In genomic region chr6:136710408-136710807, GRCm38 (mm10) we compare ENCODE assay signal across 21 mouse cellular contexts. TPM values are rescaled to one million over a fixed set of nuclear protein-coding genes. Genes with fewer than 3 reads are reported as not detected.
A peak's percentile ranks its signal among the peaks of the same experiment; 100 is the strongest.
DNase-seq lines count a peak whose midpoint lies in the region; ATAC-seq lines count a peak whose summit lies in the region.
"Had no signal": no experiment of that assay in that cellular context is flagged by ENCODE, and none has a peak within 500 bp of the region (broad histone marks: within the 10 kb centered on the region; RNA-seq: fewer than 3 reads in every experiment).

No protein-coding gene starts in this region.

- DNase-seq in thymus, postnatal 14 days, result peak; percentile 13
- DNase-seq in thymus, postnatal 10 days (ENCODE audit: low spot score in 2 of 2), result no peak
- peak; percentile 26 for DNase-seq in A20 (ENCODE audit: low read depth, low spot score)
- DNase-seq in ES-CJ7 (ENCODE audit: low read depth, low spot score), result peak; percentile 60
- DNase-seq in R1 (ENCODE audit: low read depth, low spot score), result peak; percentile 64
- DNase-seq in gastrocnemius, postnatal 36 days, result no peak
- DNase-seq in layer of hippocampus, postnatal 25 days (ENCODE audit: extremely low spot score in 1 of 2, low spot score in 1 of 2), result no peak
- DNase-seq: adrenal gland, adult 8-10 months; adrenal gland, postnatal 14 days; adrenal gland, postnatal 36 days; cerebellum, adult 11 months; cerebellum, adult 2 months; cerebellum, adult 9-10 months; cerebellum, postnatal 10 days; cerebellum, postnatal 25 days; forebrain, postnatal 0 days had no signal

- ATAC-seq in cerebellum, adult (ENCODE audit: insufficient number of reproducible peaks, low FRiP score, low TSS enrichment), result no peak
- ATAC-seq: activated CD4-positive, CD25-positive, alpha-beta regulatory T cell, adult 4 months; forebrain, embryonic 13.5 days; forebrain, embryonic 15.5 days; forebrain, postnatal 0 days; Patski had no signal

- intact Hi-C loops in gastrocnemius, postnatal 36 days (cut with DNase I), result no loop called here

RNA-seq across cellular contexts. Expression of gene Plbd1, which starts 48.7 kb away (rescaled TPM):
- 10 to 100 TPM; 13.7 to 16.8 TPM for total RNA-seq in gastrocnemius, postnatal 36 days (2021)
- under 1 TPM in 1 of 2 experiments, not detected in 1; 0.27 TPM for total RNA-seq in layer of hippocampus, postnatal 25 days (2021)

Comparison
In these comparisons a context has a peak if more than half of its experiments do, and no peak if none do; other contexts are left out.
1. DNase-seq: peak in thymus, postnatal 14 days (single experiment), A20 (single experiment), ES-CJ7 (single experiment) and R1 (single experiment); none in thymus, postnatal 10 days (0 of 2), gastrocnemius, postnatal 36 days (0 of 2) and layer of hippocampus, postnatal 25 days (0 of 2).
2. RNA of gene Plbd1, which starts 48.7 kb away (total RNA-seq): 13.7 to 16.8 TPM in gastrocnemius, postnatal 36 days; 0.27 TPM in layer of hippocampus, postnatal 25 days; every median in the first group is over 10 times any median in the second.